Mouse (Mus musculus) MEL (cell line): ENCODE measurements around the gene Gale.

ENCODE experiments used
- CHD1 ChIP-seq: IDR thresholded peaks from 2 replicates; pipeline ENCODE4 v1.6.1; 2012; ENCODE audit warnings: low read depth, mild to moderate bottlenecking, inconsistent platforms, low read length, improper control_type of control experiment
- CHD2 ChIP-seq: IDR thresholded peaks from 2 replicates; pipeline ENCODE4 v1.6.1; 2011; ENCODE audit warnings: low read length, improper control_type of control experiment
- CTCF ChIP-seq, 3 experiments: IDR thresholded peaks in 2 of 3; conservative IDR thresholded peaks in 1 of 3; 2 replicates each; pipeline ENCODE4 v1.5.1; 2011 to 2012; ENCODE audit warnings: low read length in 3 of 3, low read depth in 2 of 3, mild to moderate bottlenecking in 2 of 3, improper control_type of control experiment in 1 of 3, inconsistent platforms in 1 of 3, mixed read lengths in 1 of 3, moderate library complexity in 1 of 3; ENCODE audit not compliant: control insufficient read depth in 1 of 3, insufficient read depth in 1 of 3, poor library complexity in 1 of 3, severe bottlenecking in 1 of 3
- EP300 ChIP-seq, 2 experiments: IDR thresholded peaks; 2 replicates each; pipeline ENCODE4 v1.6.1; 2011; ENCODE audit warnings: improper control_type of control experiment in 2 of 2, low read length in 2 of 2, low read depth in 1 of 2, mild to moderate bottlenecking in 1 of 2
- GATA1 ChIP-seq: IDR thresholded peaks from 2 replicates; pipeline ENCODE4 v1.6.1; 2011; ENCODE audit warnings: low read depth, low read length, improper control_type of control experiment
- MAFK ChIP-seq: IDR thresholded peaks from 2 replicates; pipeline ENCODE4 v1.6.1; 2011; ENCODE audit warnings: low read depth, mild to moderate bottlenecking, low read length, improper control_type of control experiment, borderline replicate concordance
- MAX ChIP-seq: IDR thresholded peaks from 2 replicates; pipeline ENCODE4 v1.6.1; 2011; ENCODE audit warnings: low read length, improper control_type of control experiment
- POLR2A ChIP-seq, 2 experiments: IDR thresholded peaks; 2 replicates each; pipeline ENCODE4 v1.6.1; 2011 to 2012; ENCODE audit warnings: low read length in 2 of 2, mild to moderate bottlenecking in 2 of 2, control low read depth in 1 of 2, improper control_type of control experiment in 1 of 2, low read depth in 1 of 2, moderate library complexity in 1 of 2; ENCODE audit not compliant: control insufficient read depth in 1 of 2, insufficient read depth in 1 of 2, poor library complexity in 1 of 2
- RAD21 ChIP-seq: IDR thresholded peaks from 2 replicates; pipeline ENCODE4 v1.6.1; 2011; ENCODE audit warnings: mild to moderate bottlenecking, low read depth, low read length, improper control_type of control experiment

DNA sequence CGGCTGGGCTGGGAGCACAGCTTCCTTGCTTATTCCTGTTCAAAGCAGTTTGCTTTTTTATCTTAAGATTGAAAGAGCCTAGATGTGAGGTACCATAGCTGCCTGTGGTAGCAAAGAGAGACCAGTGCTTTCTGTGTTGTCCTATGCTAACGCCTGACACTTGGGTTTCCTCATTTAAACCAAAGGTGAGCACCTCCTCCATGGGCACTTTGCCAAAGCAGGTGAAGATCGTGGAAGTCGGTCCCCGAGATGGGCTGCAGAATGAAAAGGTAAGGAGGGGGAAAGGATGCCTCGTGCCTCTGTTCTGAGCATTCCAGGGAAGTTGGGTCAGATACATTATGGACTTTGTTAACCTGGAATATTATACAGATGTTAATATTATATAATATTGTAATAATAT is 13.2 kb upstream of the Gale start:
- no peak for TF ChIP-seq MAX
- no peak for TF ChIP-seq CTCF (IDR thresholded peaks at IDR 0.05 in 2 of 3, conservative IDR thresholded peaks at IDR 0.05 in 1 of 3; ENCODE audit: control insufficient read depth in 1 of 3, insufficient read depth in 1 of 3, low read depth in 2 of 3, low read length in 3 of 3, poor library complexity in 1 of 3, severe bottlenecking in 1 of 3)
- no peak for TF ChIP-seq EP300 (IDR thresholded peaks at IDR 0.05; ENCODE audit: low read depth in 1 of 2, low read length in 2 of 2)
- no peak for TF ChIP-seq CHD1
- no peak for TF ChIP-seq GATA1
- no peak for TF ChIP-seq CHD2
- no peak for TF ChIP-seq MAFK
- TF ChIP-seq POLR2A (IDR thresholded peaks at IDR 0.05; ENCODE audit: control insufficient read depth in 1 of 2, insufficient read depth in 1 of 2, low read depth in 1 of 2, low read length in 2 of 2, poor library complexity in 1 of 2): no peak
- TF ChIP-seq RAD21: no peak
